Mouse (Mus musculus) urinary bladder, postnatal 25 days (tissue): ENCODE measurements around the gene Egfr.

Experiments used
- DNase-seq: peaks from one replicate; pipeline ENCODE4 v3.0.0; 2022; ENCODE audit warnings: low spot score

Egfr gene

DNA sequence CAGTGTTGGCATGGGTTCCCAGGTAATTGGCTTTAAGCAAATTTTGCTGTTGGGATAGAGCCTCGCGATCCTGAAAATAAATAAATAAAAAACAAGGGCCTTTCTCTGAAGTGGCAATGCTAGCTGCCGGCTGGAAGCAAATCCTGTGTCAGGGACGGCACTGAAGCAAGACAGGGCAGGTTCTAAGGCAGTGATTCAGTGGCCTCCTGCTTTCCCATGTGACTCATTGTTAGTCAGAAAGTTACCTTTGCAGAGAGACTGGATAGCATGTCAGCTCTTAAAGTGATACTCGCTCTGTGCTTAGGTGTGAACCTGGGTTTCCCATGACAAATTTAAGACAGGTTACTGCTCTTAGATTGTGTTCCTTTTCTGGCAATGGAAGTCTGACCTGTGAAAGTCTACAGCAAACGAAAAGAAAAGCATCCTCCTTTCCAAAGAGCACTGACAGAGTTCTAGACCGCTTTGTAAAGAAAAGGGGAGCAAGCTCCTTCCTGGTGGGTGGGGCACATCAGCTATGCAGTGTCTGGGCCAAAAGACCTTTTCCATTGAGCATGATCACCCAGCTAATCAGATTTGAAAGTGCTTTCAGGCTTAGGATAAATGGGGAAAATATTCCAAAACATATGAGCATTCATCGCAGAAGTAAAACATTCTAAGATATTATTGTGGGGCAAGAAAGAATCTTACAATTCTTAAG, 78.7 kb downstream of the Egfr start:
- no peak for DNase-seq

DNA sequence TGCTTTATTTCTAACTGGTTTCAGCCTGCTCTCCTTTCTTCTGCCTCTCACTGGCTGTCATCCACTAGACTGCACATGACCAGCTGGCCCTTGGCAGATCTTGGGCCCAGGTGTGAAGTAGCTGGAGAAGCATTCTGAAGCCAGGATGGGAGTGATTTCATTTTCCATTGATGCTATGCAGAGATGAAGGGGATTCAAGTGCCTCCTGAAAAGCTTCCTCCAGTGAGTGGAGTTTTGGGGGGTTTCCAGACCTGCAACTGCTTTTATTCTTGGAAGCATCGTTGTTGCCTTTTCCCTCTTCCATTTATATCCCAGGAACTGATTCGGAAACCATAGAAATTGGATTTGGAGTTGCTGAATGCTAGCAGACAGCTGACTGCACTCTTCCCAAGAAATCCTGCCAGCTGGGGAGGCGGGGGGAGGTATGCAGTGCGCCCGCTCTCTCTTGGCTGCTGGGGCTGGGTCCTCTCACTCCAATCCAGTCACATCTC, 80.0 kb downstream of the Egfr start:
- DNase-seq, result no peak

- DNase-seq, result no peak
Observed at GRCm38 (mm10) chr11:16838772-16839171, 86.8 kb downstream of the Egfr start.

DNA sequence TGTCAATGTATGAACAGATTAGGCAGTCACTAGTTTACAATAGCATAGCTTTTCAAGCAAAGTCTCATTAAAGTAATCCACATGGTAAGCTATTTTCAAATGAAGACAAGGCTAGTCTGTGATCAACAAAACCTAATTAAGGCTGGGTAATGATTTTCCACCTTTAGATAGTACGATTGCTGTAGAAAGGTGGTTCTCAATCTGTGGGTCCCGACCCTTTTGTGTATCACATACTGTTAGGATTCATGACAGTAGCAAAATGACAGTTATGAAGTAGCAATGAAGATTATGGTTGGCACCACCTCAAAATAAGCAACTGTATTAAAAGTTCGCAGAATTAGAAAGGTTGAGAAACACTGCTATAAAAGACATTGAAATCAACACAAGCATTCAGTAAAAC, 90.9 kb downstream of the Egfr start:
- DNase-seq, result no peak

DNA sequence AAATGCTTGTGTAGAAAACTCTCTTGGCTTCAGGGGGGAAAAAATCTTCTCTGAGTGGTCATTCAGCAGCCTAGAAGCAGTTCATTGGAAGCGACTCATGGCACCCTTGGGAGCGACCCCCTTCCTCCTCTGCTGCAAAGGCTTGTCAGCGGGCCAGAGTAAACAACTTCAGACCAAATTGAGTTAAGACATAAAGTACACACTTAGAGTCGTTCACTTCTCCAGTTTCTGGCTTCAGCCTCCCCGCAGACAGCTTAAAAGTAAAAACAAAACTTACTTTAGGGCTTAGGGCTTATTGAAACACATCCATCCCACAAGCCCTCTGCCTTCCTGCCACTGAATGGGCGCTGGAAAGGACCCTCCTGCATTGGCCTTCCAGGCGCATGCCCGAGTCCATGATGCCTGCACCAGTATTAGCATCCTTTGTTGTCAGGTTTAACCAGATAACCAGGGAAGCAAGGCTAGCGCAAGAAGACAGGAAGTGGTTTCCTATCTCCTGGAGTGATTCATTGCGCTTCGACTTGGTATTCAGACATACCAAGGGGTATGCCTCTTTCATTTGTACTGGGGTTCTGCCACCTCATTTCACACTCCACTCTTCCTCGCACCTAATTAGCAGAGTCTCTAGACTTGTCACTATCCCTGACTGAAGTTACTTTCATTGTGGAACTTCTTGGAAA, 92.0 kb downstream of the Egfr start:
- DNase-seq, result no peak

- no peak for DNase-seq
Observed at GRCm38 (mm10) chr11:16848881-16849280, 96.9 kb downstream of the Egfr start.

- DNase-seq, result no peak
Observed at GRCm38 (mm10) chr11:16851361-16851760, 99.4 kb downstream of the Egfr start.

DNA sequence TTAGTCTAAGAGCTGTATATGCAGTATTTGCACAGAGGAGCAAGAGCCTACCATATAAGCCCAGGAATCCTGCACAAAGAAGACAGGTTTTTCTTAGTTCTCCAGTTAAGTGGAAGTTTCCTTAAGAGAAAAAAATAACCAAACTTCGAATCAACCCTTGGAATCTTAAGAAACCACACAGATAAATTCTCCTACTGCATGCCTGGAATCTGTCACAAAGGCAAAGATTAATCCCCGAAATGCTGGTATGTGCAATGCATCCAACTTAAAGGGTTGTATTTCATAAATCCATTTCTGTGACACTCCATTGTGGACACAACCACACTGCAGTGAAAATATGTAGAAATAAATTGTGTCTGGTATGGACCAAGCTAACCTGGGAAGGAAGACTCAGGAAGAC, 102.1 kb downstream of the Egfr start:
- DNase-seq, result no peak

DNA sequence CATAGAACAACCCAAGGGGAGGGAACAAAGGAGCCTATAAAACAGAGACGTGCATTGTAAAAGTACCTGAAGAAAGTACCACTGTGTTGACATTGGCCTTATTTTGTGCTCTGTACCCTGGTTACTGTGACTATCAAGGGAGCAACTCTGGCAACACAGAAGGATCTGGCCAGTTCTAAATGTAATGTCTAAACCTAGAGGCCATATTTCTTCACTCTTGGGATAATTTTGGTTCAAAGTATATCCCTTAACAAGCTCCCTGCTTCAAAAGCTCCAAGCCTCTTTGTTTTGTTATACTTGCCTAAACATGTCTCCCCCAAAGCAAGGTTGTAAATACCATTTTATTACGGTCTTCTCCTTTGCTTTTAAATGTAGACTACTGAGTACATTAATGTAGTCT, 105.3 kb downstream of the Egfr start:
- DNase-seq, result no peak

DNA sequence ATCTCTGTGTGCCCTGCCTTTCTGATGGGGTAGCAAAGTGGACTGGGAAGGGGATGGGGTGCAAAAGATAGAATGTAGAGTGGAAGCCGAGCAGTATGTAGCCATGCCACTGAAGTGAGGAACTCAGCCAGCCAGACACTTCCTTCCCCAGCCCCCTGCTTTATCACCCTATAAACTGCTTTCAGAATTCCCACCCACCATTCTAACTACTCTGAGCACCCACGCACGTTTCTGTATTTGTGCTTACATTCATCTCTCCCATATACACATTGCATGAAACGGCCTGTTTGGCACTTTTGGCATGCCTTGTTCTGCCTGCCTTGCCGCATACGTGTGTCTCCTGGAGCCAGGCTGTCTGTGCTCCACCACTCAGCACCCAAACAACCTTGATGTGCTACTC, 109.0 kb downstream of the Egfr start:
- DNase-seq, result no peak

GRCm38 (mm10) chr11:16863547-16863946, 111.5 kb downstream of the Egfr start:
- DNase-seq, result no peak

- DNase-seq, result no peak
Observed at GRCm38 (mm10) chr11:16864980-16865561, 113.1 kb downstream of the Egfr start.

DNA sequence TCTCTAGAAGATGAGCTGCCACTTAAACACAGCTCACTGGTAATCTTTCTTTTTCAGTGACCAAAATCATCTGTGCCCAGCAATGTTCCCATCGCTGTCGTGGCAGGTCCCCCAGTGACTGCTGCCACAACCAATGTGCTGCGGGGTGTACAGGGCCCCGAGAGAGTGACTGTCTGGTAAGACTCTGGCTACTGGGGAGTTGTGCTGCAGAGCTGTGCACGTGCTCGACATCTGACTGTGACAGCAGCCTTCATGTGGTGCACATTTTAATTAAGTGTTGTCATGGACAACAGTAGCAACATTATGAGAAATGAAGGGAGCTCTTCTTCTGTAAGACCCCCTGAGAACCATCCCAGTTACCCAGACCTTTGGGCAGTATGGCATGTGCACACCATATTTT, 116.0 kb downstream of the Egfr start:
- DNase-seq, result no peak

DNA sequence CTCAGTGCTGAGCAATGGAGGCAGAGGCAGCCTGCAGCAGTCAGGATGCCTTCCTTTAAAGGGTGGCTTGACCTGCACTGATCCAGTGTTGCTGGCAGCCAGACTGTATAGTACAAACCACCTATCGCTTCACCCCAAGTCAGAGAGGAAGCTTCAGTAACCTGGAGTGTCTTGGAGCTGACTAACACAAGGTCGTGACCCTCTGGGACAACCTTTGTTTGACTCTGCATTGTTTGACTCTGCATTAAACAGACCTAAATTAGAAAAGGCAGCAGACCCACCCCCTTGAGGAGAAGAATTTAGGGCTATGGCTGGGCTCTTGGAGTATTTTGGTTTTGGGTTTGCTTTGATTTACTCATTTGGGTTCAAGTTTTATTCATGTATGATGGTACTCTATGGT, 117.5 kb downstream of the Egfr start:
- no peak for DNase-seq

DNA sequence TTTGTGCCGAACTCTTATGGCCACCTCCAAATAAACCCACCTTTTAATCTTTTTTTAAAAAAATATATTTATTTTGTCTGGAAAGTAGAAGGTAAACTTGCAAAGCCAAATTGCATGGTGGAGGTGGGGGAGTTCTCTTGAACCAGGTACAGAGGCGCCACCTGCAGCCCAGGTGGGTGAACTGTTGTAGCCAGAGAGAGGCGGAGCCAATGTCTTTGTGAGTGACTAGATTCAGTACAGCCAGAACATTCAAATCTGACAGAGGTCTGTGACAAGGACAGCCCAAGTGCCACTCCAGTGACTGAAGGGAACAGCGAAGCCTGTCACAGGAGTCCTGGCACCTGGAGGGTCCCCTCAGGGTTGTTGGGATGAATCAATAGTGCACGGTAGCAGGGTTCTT, 119.1 kb downstream of the Egfr start:
- DNase-seq, result peak; percentile 65

DNA sequence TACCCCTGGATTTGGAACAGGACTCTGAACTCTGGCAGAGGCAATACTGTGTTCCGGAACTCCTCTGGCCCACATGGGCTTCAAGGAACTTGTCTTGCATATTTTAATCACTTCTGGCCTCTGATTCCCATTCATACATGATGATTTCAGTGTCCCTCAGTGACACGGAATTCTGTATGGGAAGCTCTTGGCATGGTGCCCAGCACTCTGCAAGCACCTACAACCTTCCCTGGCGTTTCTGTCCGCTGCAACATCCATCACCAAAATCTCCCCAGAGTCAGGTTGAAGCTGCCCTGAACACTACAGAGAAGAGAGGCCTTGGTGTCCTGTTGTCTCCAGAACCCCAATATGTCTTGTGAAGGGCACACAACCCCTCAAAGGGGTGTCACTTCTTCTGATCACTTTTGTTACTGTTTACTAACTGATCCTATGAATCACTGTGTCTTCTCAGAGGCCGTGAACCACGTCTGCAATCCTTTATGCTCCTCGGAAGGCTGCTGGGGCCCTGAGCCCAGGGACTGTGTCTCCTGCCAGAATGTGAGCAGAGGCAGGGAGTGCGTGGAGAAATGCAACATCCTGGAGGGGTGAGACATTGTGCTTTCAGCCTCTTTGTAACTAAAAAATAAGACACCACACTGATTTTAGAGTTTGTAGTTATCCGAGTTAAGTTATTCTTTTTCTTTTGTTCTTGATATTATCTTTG, 125.8 kb downstream of the Egfr start:
- no peak for DNase-seq

- DNase-seq, result no peak
Observed at GRCm38 (mm10) chr11:16881932-16882331, 129.9 kb downstream of the Egfr start.

DNA sequence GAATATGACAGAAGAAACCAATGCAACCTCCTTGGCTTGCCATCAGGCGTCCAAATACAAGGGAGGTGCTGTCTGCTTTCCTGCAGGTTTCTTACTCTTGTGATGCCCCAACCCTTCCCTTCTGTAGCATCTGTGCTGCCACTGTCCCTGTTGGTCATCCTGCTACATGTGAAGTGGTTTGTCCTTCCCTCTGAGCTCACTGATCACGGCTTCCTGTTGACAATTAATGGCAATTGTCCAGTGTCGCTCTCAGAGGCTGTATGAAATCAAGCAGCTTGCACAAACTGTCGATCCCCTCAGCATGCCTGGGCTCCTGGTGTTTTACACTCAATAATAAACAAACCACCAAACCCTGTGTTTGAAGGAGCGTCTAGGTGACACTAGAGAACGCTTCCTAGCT, 134.1 kb downstream of the Egfr start:
- DNase-seq, result no peak

DNA sequence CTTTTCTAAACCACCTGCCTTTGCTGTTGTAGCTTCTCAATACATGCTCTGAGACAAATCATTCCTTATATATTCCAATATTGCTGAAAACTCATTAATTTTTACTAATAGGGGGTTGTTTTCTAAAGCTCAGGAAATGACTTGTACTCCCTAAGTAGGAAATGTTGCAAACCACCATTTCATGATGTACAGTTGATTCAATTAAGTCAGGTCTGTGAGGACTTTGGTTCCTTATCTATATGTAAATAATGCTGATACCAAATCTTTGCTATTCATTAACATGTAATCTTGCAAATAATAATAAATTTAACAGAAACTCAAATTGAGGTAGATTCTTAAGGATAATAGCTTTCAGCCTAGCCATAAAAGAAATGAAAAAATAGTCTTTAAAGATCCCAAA, 136.1 kb downstream of the Egfr start:
- DNase-seq, result no peak

DNA sequence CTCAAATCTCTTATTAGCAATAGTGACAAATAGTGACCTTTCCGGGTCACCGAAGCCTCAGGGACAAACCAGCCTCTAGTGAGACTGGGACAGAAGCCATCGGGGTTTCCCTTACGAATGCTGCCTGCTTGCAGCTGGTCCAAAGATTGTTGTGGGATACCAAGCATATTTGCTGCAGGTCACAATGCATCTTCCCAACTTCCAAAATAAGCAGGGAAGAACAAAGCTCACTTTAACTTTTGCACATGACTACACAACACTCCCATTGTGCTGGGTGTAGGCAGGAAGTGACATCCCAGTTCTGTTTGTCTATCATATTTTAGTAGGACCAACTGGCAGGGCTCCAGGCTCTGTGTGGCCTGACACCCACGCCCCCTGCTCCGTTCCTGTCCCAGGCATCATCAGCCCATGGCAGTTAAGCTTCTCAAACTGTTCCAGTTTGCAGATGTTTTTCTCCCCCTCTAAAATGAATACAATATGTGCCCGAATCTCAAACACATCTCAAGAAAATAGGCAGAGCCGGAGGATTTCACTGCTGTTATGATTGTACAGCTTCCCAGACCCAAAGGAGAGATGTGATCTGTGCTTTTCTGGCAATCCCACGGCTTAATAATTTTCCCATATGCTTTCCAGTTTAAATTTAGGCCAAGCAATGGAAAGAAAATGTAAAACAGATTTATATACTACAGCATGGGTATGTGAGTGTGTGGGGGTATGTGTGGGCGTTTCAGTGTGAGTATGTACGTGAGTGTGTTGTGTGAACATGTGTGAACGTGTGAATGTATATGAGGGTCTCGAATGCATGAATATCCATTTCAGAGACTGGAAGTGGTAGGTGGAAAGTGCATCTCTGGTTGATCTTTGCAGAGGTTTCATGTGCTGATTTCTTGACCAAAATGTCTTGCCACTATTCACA, 143.7 kb downstream of the Egfr start:
- DNase-seq, result no peak

DNA sequence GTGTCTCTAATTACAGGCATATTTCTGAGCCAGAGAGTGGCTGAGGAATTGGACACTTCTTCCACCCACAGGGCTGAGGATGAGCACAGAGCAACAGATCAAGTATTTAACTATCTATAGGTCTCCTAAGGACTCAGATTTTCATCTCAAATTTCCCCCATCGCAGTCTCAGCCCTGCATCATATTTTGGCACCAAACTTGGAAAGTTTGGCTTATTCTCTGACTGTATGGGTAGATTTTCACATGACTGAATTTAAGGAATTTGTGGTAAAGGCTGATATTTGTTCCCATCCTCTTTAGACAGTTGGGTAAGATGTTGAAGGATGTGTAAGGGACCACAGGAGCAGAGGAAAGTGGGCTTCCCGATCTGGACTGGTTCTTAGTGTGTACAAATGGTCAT, 145.7 kb downstream of the Egfr start:
- DNase-seq, result no peak

DNA sequence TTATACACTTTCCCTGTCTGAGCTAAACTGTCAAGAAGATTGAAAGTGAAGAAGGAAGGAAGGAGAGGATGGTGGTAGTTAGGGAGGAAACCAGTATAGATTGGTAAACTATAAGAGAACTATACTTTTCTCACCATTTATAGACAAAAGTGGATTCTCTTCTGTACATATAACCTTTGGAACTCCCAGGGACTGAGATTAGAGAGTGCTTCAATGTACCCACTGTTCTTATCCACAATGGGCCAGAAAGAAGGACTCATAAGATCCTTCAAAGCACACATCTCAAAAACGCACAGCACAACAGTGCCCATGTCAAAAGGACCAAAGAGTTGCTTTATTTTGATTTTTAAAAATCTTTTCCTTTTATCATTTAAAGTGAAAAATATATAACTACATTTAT, 148.2 kb downstream of the Egfr start:
- no peak for DNase-seq
